Mouse (Mus musculus) hindbrain, embryonic 16.5 days (tissue): ENCODE data around the gene Cracr2a. TPM values are rescaled to one million over a fixed set of nuclear protein-coding genes. Genes with fewer than 3 reads are reported as not detected.

Experiments
- ATAC-seq: fragments of 200-750 bp; cut with Nextera tagmentation; 2 replicates; pipeline ENCODE4 v1.8.0; 2017; ENCODE audit warnings: moderate TSS enrichment, moderate library complexity
- H3K27ac ChIP-seq: fragments of 300-500 bp; sonication (generic); 2 replicates; pipeline ENCODE4 v1.5.1; 2014; ENCODE audit warnings: low read depth, mild to moderate bottlenecking, control low read depth, low read length, moderate library complexity
- H3K27me3 ChIP-seq: fragments of 300-500 bp; sonication (generic); replicated peaks from 2 replicates; pipeline ENCODE4 v1.6.1; 2014; ENCODE audit warnings: low read length; ENCODE audit not compliant: control insufficient read depth, insufficient read depth
- H3K36me3 ChIP-seq: fragments of 300-500 bp; sonication (generic); 2 replicates; pipeline ENCODE4 v1.6.1; 2014; ENCODE audit warnings: mild to moderate bottlenecking, low read length, moderate library complexity, mixed read lengths; ENCODE audit not compliant: control insufficient read depth, insufficient read depth
- H3K4me1 ChIP-seq: fragments of 300-500 bp; sonication (generic); 2 replicates; pipeline ENCODE4 v1.6.1; 2014; ENCODE audit warnings: low read depth, low read length; ENCODE audit not compliant: control insufficient read depth, insufficient read depth
- H3K4me2 ChIP-seq: fragments of 300-500 bp; sonication (generic); 2 replicates; pipeline ENCODE4 v1.6.1; 2014; ENCODE audit warnings: mild to moderate bottlenecking, low read length, control low read depth, moderate library complexity
- H3K4me3 ChIP-seq: fragments of 300-500 bp; sonication (generic); 2 replicates; pipeline ENCODE4 v1.5.1; 2014; ENCODE audit warnings: mild to moderate bottlenecking, low read length, control low read depth, moderate library complexity
- H3K9ac ChIP-seq: fragments of 300-500 bp; sonication (generic); 2 replicates; pipeline ENCODE4 v1.6.1; 2014; ENCODE audit warnings: low read depth, mild to moderate bottlenecking, control low read depth, low read length, moderate library complexity
- H3K9me3 ChIP-seq: fragments of 300-500 bp; sonication (generic); 2 replicates; pipeline ENCODE4 v1.6.1; 2014; ENCODE audit warnings: mild to moderate bottlenecking, low read length, moderate library complexity; ENCODE audit not compliant: control insufficient read depth
- WGBS: fragments of 180-500 bp; shearing (Covaris S2); extraction: QIAGEN DNeasy Blood & Tissue Kit; methylation state at CpG from one replicate; pipeline ENCODE4 v1.1.7; 2014; 5-methylcytosine and 5-hydroxymethylcytosine counted together
- polyA plus RNA-seq: library from polyadenylated mRNA; unstranded; fragments of >200 nt; fragmentation: Nextera tagmentation; extraction: Ambion mirVana; gene quantifications from 2 replicates; pipeline ENCODE4 v1.2.1, GENCODE M21; 2015

Gene Cracr2a
- polyA plus RNA-seq, 1 experiment from 2014 or later: 1.2 TPM

GRCm38 (mm10) chr6:127692298-127692697 lies 131.2 kb downstream of the Cracr2a start:
- no peak overlapping the region for H3K27ac ChIP-seq
- 67% methylated on average over 7 of the region's 7 CpGs for WGBS

GRCm38 (mm10) chr6:127693681-127694080 lies 132.5 kb downstream of the Cracr2a start:
- H3K9ac ChIP-seq: no peak overlapping the region
- H3K4me1 ChIP-seq: no peaks in the 10 kb centered on the region
- 90% methylated on average over 7 of the region's 7 CpGs for WGBS
- no peak for ATAC-seq
- H3K4me2 ChIP-seq: no peak overlapping the region
- H3K4me3 ChIP-seq: no peak overlapping the region
- no peaks in the 10 kb centered on the region for H3K36me3 ChIP-seq
- no peaks in the 10 kb centered on the region for H3K27me3 ChIP-seq
- H3K27ac ChIP-seq: no peak overlapping the region
- no peaks in the 10 kb centered on the region for H3K9me3 ChIP-seq

More at GRCm38 (mm10) chr6:127692298-127692697, 131.2 kb downstream of the Cracr2a start:
- Histone ChIP-seq H3K9me3 (no peaks in the 10 kb centered on the region), H3K36me3 (no peaks in the 10 kb centered on the region), H3K27me3 (no peaks in the 10 kb centered on the region), H3K4me2 (no peak overlapping the region), H3K4me3 (no peak overlapping the region), H3K9ac (no peak overlapping the region), H3K4me1 (no peaks in the 10 kb centered on the region)
- ATAC-seq: no peak

- ATAC-seq: peak; percentile 84
- H3K27ac ChIP-seq: peak overlapping the region; percentile 55; the same call in 1 of the 2 replicates
- no peak overlapping the region for H3K4me3 ChIP-seq
- no peaks in the 10 kb centered on the region for H3K9me3 ChIP-seq
- peaks cover 8% of the 10 kb centered on the region for H3K4me1 ChIP-seq
- 10% methylated on average over 9 of the region's 11 CpGs for WGBS
- H3K9ac ChIP-seq: peak overlapping the region; percentile 24; the same call in 1 of the 2 replicates
- H3K36me3 ChIP-seq: no peaks in the 10 kb centered on the region
- no peak overlapping the region for H3K4me2 ChIP-seq
- no peaks in the 10 kb centered on the region for H3K27me3 ChIP-seq
Measured at GRCm38 (mm10) chr6:127701036-127701783, 140.1 kb downstream of the Cracr2a start.

- ATAC-seq: peak; percentile 53
Measured at GRCm38 (mm10) chr6:127708218-127708628, 147.1 kb downstream of the Cracr2a start.

GRCm38 (mm10) chr6:127714906-127715305 lies 153.8 kb downstream of the Cracr2a start:
- H3K27me3 ChIP-seq: no peaks in the 10 kb centered on the region
- H3K36me3 ChIP-seq: no peaks in the 10 kb centered on the region
- 51% methylated on average over 5 of the region's 5 CpGs for WGBS
- H3K27ac ChIP-seq: no peak overlapping the region
- no peak overlapping the region for H3K4me2 ChIP-seq
- no peak for ATAC-seq
- no peak overlapping the region for H3K9ac ChIP-seq
- H3K4me3 ChIP-seq: no peak overlapping the region
- no peaks in the 10 kb centered on the region for H3K9me3 ChIP-seq
- peaks cover 10% of the 10 kb centered on the region for H3K4me1 ChIP-seq

More at GRCm38 (mm10) chr6:127708218-127708628, 147.1 kb downstream of the Cracr2a start:
- WGBS: 63% methylated on average over 1 of the region's 1 CpGs
- Histone ChIP-seq H3K4me1 (no peaks in the 10 kb centered on the region; the same call in 1 of the 2 replicates), H3K9ac (no peak overlapping the region), H3K36me3 (no peaks in the 10 kb centered on the region), H3K4me3 (no peak overlapping the region), H3K4me2 (no peak overlapping the region), H3K27ac (no peak overlapping the region), H3K9me3 (no peaks in the 10 kb centered on the region), H3K27me3 (no peaks in the 10 kb centered on the region)

- no peak for ATAC-seq
- Histone ChIP-seq H3K4me2 (no peak overlapping the region), H3K4me3 (no peak overlapping the region), H3K27me3 (no peaks in the 10 kb centered on the region), H3K9me3 (no peaks in the 10 kb centered on the region), H3K36me3 (no peaks in the 10 kb centered on the region), H3K9ac (no peak overlapping the region), H3K4me1 (peaks cover 13% of the 10 kb centered on the region), H3K27ac (no peak overlapping the region)
- WGBS: 46% methylated on average over 5 of the region's 5 CpGs
Measured at GRCm38 (mm10) chr6:127715428-127715827, 154.3 kb downstream of the Cracr2a start.

- Histone ChIP-seq H3K4me1 (peaks cover 13% of the 10 kb centered on the region), H3K9me3 (no peaks in the 10 kb centered on the region), H3K4me3 (no peak overlapping the region), H3K27ac (no peak overlapping the region), H3K36me3 (no peaks in the 10 kb centered on the region), H3K27me3 (no peaks in the 10 kb centered on the region), H3K4me2 (peak overlapping the region; percentile 43), H3K9ac (peak overlapping the region; percentile 20; the same call in 1 of the 2 replicates)
- 14% methylated on average over 21 of the region's 21 CpGs for WGBS
- peak; percentile 48 for ATAC-seq
Measured at GRCm38 (mm10) chr6:127717239-127718137, 156.3 kb downstream of the Cracr2a start.

GRCm38 (mm10) chr6:127719875-127720274 lies 158.7 kb downstream of the Cracr2a start:
- WGBS: 68% methylated on average over 14 of the region's 14 CpGs

GRCm38 (mm10) chr6:127723126-127723525 lies 162.0 kb downstream of the Cracr2a start:
- Histone ChIP-seq H3K36me3 (no peaks in the 10 kb centered on the region), H3K27ac (peak overlapping the region; percentile 46; the same call in 1 of the 2 replicates), H3K4me1 (peaks cover 7% of the 10 kb centered on the region; the same call in 1 of the 2 replicates), H3K4me3 (no peak overlapping the region), H3K4me2 (peak overlapping the region; percentile 12; the same call in 1 of the 2 replicates), H3K27me3 (no peaks in the 10 kb centered on the region), H3K9ac (no peak overlapping the region), H3K9me3 (no peaks in the 10 kb centered on the region)
- WGBS: 21% methylated on average over 8 of the region's 8 CpGs
- no peak for ATAC-seq

More at GRCm38 (mm10) chr6:127719875-127720274, 158.7 kb downstream of the Cracr2a start:
- Histone ChIP-seq H3K9ac (no peak overlapping the region), H3K27me3 (no peaks in the 10 kb centered on the region), H3K4me3 (no peak overlapping the region), H3K9me3 (no peaks in the 10 kb centered on the region), H3K36me3 (no peaks in the 10 kb centered on the region), H3K27ac (no peak overlapping the region), H3K4me1 (peaks cover 17% of the 10 kb centered on the region), H3K4me2 (no peak overlapping the region)
- no peak for ATAC-seq
